Mouse (Mus musculus) gastrocnemius, postnatal 25 days (tissue): ENCODE results near the gene Fgf22. TPM values are rescaled to one million over a fixed set of nuclear protein-coding genes. Genes with fewer than 3 reads are reported as not detected.

ENCODE experiments used
- DNase-seq: peaks from one replicate; pipeline ENCODE4 v3.0.0; 2022
- total RNA-seq, 2 experiments: library from RNA; stranded (reverse); gene quantifications; 1 replicate in 1 of 2; 2 replicates in 1 of 2; pipeline ENCODE4 v1.2.3; 2021

Fgf22 gene
- total RNA-seq, 2 experiments from 2014 or later, result not detected

DNA sequence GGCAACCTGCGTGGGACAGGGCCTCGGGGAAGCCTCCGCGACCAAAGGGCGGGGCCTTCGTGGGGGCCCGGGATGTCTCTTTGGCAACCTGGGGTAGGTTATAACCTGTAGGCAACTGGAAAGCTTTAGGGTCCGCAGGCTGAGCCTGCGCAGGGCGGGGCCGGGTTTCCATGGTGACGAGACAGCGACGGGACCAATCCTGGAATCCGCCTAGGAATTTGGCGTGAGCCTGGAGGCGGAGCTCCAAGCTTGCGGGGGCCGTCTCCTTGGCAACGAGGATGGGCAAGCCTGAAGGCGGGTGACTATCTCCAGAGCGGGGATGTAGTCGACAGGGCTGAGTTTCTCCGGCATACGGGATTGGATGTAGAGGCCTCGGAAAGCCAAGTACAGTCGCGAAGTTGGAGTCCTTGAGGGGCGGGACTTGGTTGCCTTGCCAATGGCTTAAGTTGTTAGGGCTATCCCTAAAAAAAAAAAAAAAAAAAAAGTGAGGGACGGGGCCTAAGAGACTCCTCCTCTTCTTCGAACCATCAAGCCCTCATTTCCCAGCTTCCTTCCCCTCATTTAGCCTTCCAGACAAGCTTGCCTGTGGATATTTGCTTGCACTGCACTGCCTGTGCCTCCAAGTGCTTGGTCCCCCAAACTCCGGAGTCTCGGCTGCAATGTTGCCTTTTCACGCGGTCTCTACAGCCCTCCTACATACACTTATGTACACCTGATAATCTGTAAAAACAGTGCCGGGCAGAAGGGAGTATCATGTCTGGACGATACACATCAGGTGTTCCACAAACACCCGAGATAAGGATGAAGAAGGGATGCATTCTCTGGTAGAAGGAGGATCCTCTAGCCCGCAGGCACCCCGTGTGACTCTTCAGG lies 12.7 kb downstream of the Fgf22 start:
- peak; percentile 90 for DNase-seq

DNA sequence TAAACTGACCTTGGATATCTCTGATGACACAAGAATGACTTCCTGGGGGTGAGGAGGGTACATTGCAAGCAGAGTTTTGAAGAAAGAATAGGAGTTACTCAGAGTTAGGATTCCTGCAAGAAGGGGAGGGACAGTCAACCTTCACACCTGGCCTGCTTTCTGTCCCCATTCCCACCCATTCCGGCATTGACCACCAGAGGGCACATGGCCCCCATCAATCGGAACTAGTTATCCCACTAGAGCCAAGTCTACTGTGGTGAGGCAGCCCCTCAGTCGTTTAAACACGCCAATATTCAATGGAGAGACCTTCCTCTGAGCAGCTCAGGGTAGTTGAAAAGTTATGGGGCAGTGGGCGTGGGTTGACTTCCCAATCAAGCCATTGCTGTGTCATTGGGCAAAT lies 13.5 kb downstream of the Fgf22 start:
- DNase-seq, result peak; percentile 53

DNA sequence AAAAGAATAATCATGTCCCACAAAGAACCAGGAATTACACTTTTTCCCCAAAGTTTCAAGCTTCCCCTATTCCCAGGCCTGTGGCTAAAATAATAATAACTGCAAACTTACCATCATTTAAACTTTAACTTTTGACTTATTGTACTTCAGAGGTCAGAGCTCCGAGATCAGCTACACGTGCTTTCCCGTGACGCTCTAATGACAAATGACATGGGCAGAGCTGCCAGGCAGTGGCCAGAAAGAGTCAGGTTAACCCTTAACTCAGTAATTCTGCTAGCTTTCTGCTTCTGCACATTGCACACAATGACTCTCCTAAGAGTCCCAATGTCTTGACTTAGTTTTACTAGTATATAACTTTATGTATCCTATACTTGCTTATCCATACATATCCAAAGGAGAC lies 14.5 kb downstream of the Fgf22 start:
- DNase-seq, result no peak

DNA sequence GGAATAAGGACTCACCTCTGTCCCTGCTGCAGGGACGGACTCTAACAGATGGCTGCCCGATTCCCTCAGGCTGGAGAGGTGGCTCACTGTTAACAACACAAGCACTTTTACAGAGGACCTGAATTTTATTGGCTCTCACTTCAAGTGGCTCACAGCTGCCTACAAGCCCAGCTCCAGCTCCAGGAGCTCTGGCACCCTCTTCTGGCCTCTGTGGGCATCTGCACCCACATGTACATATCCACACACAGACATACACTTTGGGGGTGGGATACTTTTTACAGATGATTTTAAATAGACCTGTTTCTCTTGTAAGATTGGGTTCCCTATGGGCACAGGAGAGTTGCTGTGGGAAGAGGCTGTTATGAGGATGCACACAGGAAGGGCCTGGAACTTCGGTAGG lies 17.4 kb downstream of the Fgf22 start:
- DNase-seq, result no peak

DNA sequence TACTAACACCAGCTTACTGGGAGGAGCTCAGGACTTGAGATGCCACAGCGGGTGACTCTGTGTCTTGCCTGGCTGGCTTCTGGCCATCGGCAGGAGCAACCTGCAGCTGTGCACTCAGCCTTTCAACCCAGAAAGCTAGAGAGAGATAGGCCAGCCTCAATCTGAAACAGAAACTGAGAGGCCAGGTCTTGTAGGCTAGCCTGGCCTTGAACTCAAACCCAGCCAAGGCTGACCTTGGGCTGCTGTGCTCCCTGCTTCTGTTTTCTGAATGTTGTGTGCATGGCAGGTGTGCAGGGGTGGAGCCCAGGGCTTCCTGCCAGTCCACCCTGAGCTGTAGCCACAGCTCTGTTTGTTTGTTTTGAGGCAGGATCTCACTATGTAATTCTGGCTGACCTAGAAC lies 18.3 kb downstream of the Fgf22 start:
- no peak for DNase-seq

GRCm38 (mm10) chr10:79774486-79775279 lies 19.8 kb downstream of the Fgf22 start:
- DNase-seq, result no peak

DNA sequence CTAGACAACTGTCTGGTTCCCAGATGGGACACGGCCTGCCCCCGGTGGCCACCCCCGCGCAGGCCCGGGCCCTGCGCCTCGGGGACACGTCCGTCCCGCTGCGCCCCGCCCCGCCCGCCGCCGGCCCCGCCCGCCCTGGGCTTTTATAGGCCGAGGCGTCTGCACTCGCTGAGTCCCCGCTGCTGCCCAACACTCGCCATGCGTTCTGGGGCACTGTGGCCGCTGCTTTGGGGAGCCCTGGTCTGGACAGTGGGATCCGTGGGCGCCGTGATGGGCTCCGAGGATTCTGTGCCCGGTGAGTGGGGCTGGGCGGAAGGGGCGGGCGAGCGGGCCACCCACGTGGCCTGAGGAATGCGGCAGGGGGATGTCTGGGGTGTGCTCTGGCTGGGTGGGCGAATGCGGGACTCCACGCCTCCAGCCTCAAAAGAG lies 22.2 kb downstream of the Fgf22 start, which contains the start of gene Fstl3:
Gene Fstl3, plus strand, starts transcription at position 170 of the 429 bp plus-strand sequence.
- DNase-seq, result no peak

- no peak for DNase-seq
Observed at GRCm38 (mm10) chr10:79778006-79778405, 23.1 kb downstream of the Fgf22 start.

DNA sequence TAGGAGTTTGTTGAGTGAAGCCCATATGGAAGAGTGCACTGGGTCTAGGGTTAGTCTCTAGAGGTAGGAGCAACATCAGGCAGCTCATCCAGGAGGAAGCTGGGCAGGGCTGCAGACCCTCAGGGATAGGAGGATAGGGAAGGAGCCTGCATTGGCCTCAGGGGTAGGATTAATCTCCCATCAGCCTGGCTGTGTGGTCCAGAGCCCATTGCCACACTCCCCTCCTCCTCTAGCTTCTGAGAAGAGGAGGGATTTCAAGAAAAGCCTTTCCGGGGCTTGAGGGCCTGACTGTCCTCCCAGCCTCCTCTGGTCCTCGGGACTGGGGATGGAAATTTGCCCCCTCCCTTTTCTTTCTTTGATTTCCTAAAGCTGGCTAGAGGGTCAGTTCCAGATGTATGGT lies 24.3 kb downstream of the Fgf22 start:
- DNase-seq, result no peak

GRCm38 (mm10) chr10:79779784-79780663 lies 25.1 kb downstream of the Fgf22 start:
- peak; percentile 96 for DNase-seq

DNA sequence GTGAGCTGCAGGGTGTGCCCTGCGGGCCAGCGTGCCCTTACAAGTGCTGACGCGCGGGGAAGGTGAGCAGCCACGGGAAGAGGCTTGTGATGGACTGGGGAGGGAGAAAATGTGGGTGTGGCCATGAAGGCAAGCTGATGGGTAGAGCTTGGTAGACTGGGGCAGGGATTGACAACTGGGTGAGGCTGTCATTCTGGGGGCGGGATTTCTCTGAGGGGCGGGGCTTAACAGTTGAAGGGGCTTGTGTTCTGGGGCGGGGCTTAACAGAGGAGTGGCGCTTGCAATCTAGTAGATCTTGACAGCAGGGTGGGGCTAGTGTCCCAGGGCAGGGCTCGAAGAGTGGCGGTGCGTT lies 25.8 kb downstream of the Fgf22 start:
- DNase-seq, result no peak

DNA sequence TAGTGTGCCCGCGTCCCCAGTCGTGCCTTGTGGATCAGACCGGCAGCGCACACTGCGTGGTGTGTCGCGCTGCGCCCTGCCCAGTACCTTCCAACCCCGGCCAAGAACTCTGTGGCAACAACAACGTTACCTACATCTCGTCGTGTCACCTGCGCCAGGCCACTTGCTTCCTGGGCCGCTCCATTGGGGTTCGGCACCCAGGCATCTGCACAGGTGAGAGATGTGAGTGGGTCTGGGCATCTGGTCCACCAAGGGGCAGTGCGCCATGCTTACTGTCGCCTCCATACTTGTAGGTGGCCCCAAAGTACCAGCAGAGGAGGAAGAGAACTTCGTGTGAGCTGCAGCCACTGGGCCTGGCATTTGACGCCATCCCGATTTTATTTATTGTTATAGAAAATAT lies 26.3 kb downstream of the Fgf22 start:
- DNase-seq, result no peak

- DNase-seq, result no peak
Observed at GRCm38 (mm10) chr10:79781956-79782355, 27.1 kb downstream of the Fgf22 start.

GRCm38 (mm10) chr10:79783050-79783449 lies 28.2 kb downstream of the Fgf22 start:
- no peak for DNase-seq

GRCm38 (mm10) chr10:79783920-79784800 lies 29.3 kb downstream of the Fgf22 start:
- DNase-seq, result no peak

DNA sequence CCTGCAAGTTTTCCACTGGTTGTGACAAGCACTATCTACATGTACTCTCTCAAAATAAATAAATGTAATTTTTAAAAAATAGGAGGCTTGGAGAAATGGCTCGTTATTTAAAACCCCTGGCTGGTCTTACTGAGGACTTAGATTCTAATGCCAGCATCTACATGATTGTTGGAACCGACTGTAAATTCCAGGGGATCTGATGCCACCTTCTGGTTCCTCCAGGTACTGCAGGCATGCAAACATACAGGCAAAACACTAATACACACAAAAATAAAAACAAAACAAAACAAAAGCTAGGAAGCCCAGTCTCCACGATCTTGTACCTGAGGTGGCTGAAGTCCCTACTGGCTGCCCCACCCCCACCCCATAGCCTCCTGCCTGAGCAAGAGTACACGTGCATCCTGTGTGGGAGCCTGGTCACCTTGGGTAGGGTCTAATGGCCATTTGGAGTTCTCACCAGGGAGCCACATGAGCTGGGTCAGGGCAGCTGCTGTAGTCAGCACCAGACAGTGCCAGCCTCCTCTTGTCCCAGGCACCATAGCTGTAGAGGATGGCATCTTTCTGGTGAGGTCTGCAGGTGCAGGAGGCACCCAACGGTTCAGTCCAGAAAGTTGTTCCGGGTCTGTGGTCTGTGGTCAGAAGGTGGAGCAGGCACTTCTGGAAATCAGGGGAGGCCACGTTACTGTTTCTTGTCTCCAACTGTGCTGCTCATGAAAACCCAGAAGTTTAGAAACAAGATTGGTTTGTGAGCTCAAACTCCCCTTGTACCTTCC lies 33.7 kb downstream of the Fgf22 start:
- no peak for DNase-seq

DNA sequence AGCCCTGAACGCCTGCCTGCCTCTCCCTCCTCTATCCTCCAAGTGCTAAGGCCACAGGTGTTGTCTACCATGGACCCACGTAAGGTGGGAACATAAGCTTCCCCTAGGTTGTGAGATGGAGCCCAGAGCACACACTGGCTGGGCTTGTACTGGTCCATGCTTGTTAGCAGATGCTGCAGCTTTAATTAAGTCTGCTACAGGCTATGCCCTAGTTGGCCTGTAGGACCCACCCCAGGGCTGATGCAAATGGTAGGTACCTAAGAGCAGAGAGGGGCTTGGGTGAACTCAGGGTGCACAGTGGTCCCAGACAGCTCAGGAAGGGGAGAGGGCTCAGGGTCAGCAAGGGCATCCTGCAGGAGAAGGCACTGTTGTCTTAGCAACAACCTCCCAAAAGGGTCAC lies 34.7 kb downstream of the Fgf22 start:
- DNase-seq, result no peak

DNA sequence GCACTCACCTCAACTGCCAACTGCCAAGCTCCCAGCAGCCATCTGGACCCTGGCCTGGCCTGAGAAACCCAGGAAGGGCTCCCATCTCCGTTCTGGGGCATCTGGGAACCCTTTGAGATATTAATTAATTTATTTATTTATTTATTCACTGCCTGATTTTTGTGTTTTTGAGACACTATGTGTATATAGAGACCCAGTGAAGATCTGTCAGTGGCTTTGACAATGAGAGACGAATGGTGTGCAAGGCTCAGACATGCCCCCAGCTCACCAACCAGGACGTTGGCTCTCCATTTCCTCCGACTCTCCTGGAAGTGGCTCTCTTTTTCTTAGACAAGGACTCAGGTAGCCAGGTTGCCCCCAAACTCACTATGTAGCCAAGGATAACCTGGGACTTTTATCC lies 36.0 kb downstream of the Fgf22 start, which contains the start of gene Prss57:
Gene Prss57, minus strand, starts transcription at position 101 of the 400 bp plus-strand sequence.
- no peak for DNase-seq

DNA sequence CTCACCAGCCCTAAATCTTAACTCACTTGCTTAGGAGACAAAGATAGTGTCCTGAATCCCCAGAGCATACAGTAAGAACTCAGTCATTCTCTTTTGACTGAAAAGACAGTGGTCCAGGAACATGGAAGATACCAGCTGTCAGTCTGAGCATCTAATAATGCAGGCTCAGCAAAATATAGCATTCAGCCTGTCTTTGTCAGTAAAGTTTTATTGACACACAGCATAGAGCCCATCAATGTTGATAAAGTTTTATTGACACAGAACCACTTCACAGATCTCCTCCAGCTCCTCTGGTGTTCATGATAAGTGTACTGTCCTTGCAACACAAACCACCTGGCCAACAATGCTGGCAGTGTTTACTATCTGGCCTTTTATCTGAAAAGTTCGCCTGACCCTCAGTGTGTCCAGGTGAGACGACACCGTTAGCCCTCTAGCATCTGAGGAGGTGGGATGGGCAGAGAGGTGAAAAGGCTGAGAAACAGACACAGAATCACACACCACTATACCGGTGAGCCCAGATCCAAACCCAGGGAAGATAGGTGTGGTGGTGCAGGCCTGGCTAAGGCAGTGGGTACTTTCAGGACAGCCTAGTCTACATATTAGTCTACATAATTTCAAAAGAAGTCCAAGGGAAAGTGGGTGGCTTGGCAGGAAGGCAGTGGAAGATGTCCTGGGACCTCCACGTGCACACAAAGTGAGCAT lies 37.6 kb downstream of the Fgf22 start:
- DNase-seq, result no peak
